Mouse (Mus musculus): ENCODE measurements around the gene Stk24. TPM values are rescaled to one million over a fixed set of nuclear protein-coding genes. Genes with fewer than 3 reads are reported as not detected.

Stk24 gene
- polyA plus RNA-seq, 1 experiment: 37.2 TPM

- TF ChIP-seq CTCF (IDR thresholded peaks at IDR 0.05; ENCODE audit: borderline replicate concordance, insufficient read depth, low read depth, low read length): no peak
- TF ChIP-seq POLR2A (IDR thresholded peaks at IDR 0.05; ENCODE audit: borderline replicate concordance, insufficient read depth, low read length): no peak
- 67% methylated on average over 8 of the region's 8 CpGs for WGBS
- Histone ChIP-seq H3K4me1 (ENCODE audit: control insufficient read depth, insufficient read depth, low read length) (peaks cover 4% of the 10 kb centered on the region), H3K27ac (ENCODE audit: insufficient read depth, low read length) (no peak overlapping the region), H3K27me3 (ENCODE audit: control insufficient read depth, insufficient read depth, low read length) (no peaks in the 10 kb centered on the region), H3K4me3 (replicated peaks; ENCODE audit: insufficient read depth, low read depth, low read length) (no peak overlapping the region)
- DNase-seq: no peak
Observed at GRCm38 (mm10) chr14:121356336-121356862, 23.4 kb downstream of the Stk24 start.

GRCm38 (mm10) chr14:121355732-121356131 is 24.1 kb downstream of the Stk24 start:
- H3K27me3 ChIP-seq (ENCODE audit: control insufficient read depth, insufficient read depth, low read length): no peaks in the 10 kb centered on the region
- no peak overlapping the region for H3K27ac ChIP-seq (ENCODE audit: insufficient read depth, low read length)
- no peak overlapping the region for H3K4me3 ChIP-seq (replicated peaks; ENCODE audit: insufficient read depth, low read depth, low read length)
- TF ChIP-seq CTCF (IDR thresholded peaks at IDR 0.05; ENCODE audit: borderline replicate concordance, insufficient read depth, low read depth, low read length) (no peak), POLR2A (IDR thresholded peaks at IDR 0.05; ENCODE audit: borderline replicate concordance, insufficient read depth, low read length) (no peak)
- 83% methylated on average over 6 of the region's 6 CpGs for WGBS
- H3K4me1 ChIP-seq (ENCODE audit: control insufficient read depth, insufficient read depth, low read length): peaks cover 4% of the 10 kb centered on the region
- no peak for DNase-seq

- 92% methylated on average over 10 of the region's 10 CpGs for WGBS
- no peak for DNase-seq
Observed at GRCm38 (mm10) chr14:121353648-121354377, 26.0 kb downstream of the Stk24 start.

GRCm38 (mm10) chr14:121352744-121353143 is 27.1 kb downstream of the Stk24 start:
- H3K4me3 ChIP-seq (replicated peaks; ENCODE audit: insufficient read depth, low read depth, low read length): no peak overlapping the region
- no peaks in the 10 kb centered on the region for H3K27me3 ChIP-seq (ENCODE audit: control insufficient read depth, insufficient read depth, low read length)
- peaks cover 11% of the 10 kb centered on the region for H3K4me1 ChIP-seq (ENCODE audit: control insufficient read depth, insufficient read depth, low read length)
- no peak overlapping the region for H3K27ac ChIP-seq (ENCODE audit: insufficient read depth, low read length)
- no peak for DNase-seq
- no peak for TF ChIP-seq POLR2A (IDR thresholded peaks at IDR 0.05; ENCODE audit: borderline replicate concordance, insufficient read depth, low read length)
- no peak for TF ChIP-seq CTCF (IDR thresholded peaks at IDR 0.05; ENCODE audit: borderline replicate concordance, insufficient read depth, low read depth, low read length)
- 91% methylated on average over 6 of the region's 6 CpGs for WGBS

More at GRCm38 (mm10) chr14:121353648-121354377, 26.0 kb downstream of the Stk24 start:
- no peaks in the 10 kb centered on the region for H3K27me3 ChIP-seq (ENCODE audit: control insufficient read depth, insufficient read depth, low read length)
- H3K4me1 ChIP-seq (ENCODE audit: control insufficient read depth, insufficient read depth, low read length): peaks cover 4% of the 10 kb centered on the region
- no peak overlapping the region for H3K27ac ChIP-seq (ENCODE audit: insufficient read depth, low read length)
- no peak overlapping the region for H3K4me3 ChIP-seq (replicated peaks; ENCODE audit: insufficient read depth, low read depth, low read length)
- TF ChIP-seq CTCF (IDR thresholded peaks at IDR 0.05; ENCODE audit: borderline replicate concordance, insufficient read depth, low read depth, low read length): no peak
- no peak for TF ChIP-seq POLR2A (IDR thresholded peaks at IDR 0.05; ENCODE audit: borderline replicate concordance, insufficient read depth, low read length)

GRCm38 (mm10) chr14:121351737-121352136 is 28.1 kb downstream of the Stk24 start:
- H3K27me3 ChIP-seq (ENCODE audit: control insufficient read depth, insufficient read depth, low read length): no peaks in the 10 kb centered on the region
- WGBS: 98% methylated on average over 4 of the region's 4 CpGs
- H3K4me1 ChIP-seq (ENCODE audit: control insufficient read depth, insufficient read depth, low read length): peaks cover 18% of the 10 kb centered on the region
- no peak for DNase-seq
- no peak for TF ChIP-seq CTCF (IDR thresholded peaks at IDR 0.05; ENCODE audit: borderline replicate concordance, insufficient read depth, low read depth, low read length)
- no peak for TF ChIP-seq POLR2A (IDR thresholded peaks at IDR 0.05; ENCODE audit: borderline replicate concordance, insufficient read depth, low read length)
- no peak overlapping the region for H3K4me3 ChIP-seq (replicated peaks; ENCODE audit: insufficient read depth, low read depth, low read length)
- H3K27ac ChIP-seq (ENCODE audit: insufficient read depth, low read length): no peak overlapping the region

- Histone ChIP-seq H3K27ac (ENCODE audit: insufficient read depth, low read length) (no peak overlapping the region), H3K4me3 (replicated peaks; ENCODE audit: insufficient read depth, low read depth, low read length) (no peak overlapping the region), H3K27me3 (ENCODE audit: control insufficient read depth, insufficient read depth, low read length) (no peaks in the 10 kb centered on the region), H3K4me1 (ENCODE audit: control insufficient read depth, insufficient read depth, low read length) (peaks cover 19% of the 10 kb centered on the region)
- TF ChIP-seq CTCF (IDR thresholded peaks at IDR 0.05; ENCODE audit: borderline replicate concordance, insufficient read depth, low read depth, low read length) (no peak), POLR2A (IDR thresholded peaks at IDR 0.05; ENCODE audit: borderline replicate concordance, insufficient read depth, low read length) (no peak)
- WGBS: 75% methylated on average over 8 of the region's 8 CpGs
- no peak for DNase-seq
Observed at GRCm38 (mm10) chr14:121350011-121350410, 29.8 kb downstream of the Stk24 start.

- Histone ChIP-seq H3K4me1 (ENCODE audit: control insufficient read depth, insufficient read depth, low read length) (peaks cover 21% of the 10 kb centered on the region), H3K27ac (ENCODE audit: insufficient read depth, low read length) (no peak overlapping the region), H3K4me3 (replicated peaks; ENCODE audit: insufficient read depth, low read depth, low read length) (no peak overlapping the region), H3K27me3 (ENCODE audit: control insufficient read depth, insufficient read depth, low read length) (no peaks in the 10 kb centered on the region)
- no peak for DNase-seq
- 94% methylated on average over 5 of the region's 5 CpGs for WGBS
- TF ChIP-seq POLR2A (IDR thresholded peaks at IDR 0.05; ENCODE audit: borderline replicate concordance, insufficient read depth, low read length) (no peak), CTCF (IDR thresholded peaks at IDR 0.05; ENCODE audit: borderline replicate concordance, insufficient read depth, low read depth, low read length) (no peak)
Observed at GRCm38 (mm10) chr14:121349291-121349690, 30.5 kb downstream of the Stk24 start.

GRCm38 (mm10) chr14:121348256-121348655 is 31.6 kb downstream of the Stk24 start:
- 37% methylated on average over 8 of the region's 8 CpGs for WGBS

More at GRCm38 (mm10) chr14:121348256-121348655, 31.6 kb downstream of the Stk24 start:
- H3K27ac ChIP-seq (ENCODE audit: insufficient read depth, low read length): no peak overlapping the region
- peaks cover 26% of the 10 kb centered on the region for H3K4me1 ChIP-seq (ENCODE audit: control insufficient read depth, insufficient read depth, low read length)
- TF ChIP-seq POLR2A (IDR thresholded peaks at IDR 0.05; ENCODE audit: borderline replicate concordance, insufficient read depth, low read length) (no peak), CTCF (IDR thresholded peaks at IDR 0.05; ENCODE audit: borderline replicate concordance, insufficient read depth, low read depth, low read length) (no peak)
- H3K27me3 ChIP-seq (ENCODE audit: control insufficient read depth, insufficient read depth, low read length): no peaks in the 10 kb centered on the region
- H3K4me3 ChIP-seq (replicated peaks; ENCODE audit: insufficient read depth, low read depth, low read length): no peak overlapping the region
- DNase-seq: peak; percentile 25 to 26

Measured in cerebellum, adult 2 months (tissue).